Mouse (Mus musculus) megakaryocyte progenitor cell, adult 5-6 weeks (primary cell): ENCODE results near the gene Numb. TPM values are rescaled to one million over a fixed set of nuclear protein-coding genes. Genes with fewer than 3 reads are reported as not detected.

Experiments
- ATAC-seq: replicated peaks from 2 replicates; pipeline ENCODE4 v1.8.0; 2016; ENCODE audit warnings: mild to moderate bottlenecking, moderate TSS enrichment, inconsistent platforms; ENCODE audit not compliant: poor library complexity
- total RNA-seq, 2 experiments: library from RNA; stranded (forward) in 1 of 2; stranded (reverse) in 1 of 2; fragments of 157-497, 149-512 nt in 1 of 2; fragments of 200-1000 nt in 1 of 2; gene quantifications; 2 replicates each; pipeline versions ENCODE4 v1.2.3 to v1.2.4; 2015 to 2017

Gene Numb
- total RNA-seq, 2 experiments from 2014 or later: 12.6 to 19.3 TPM

DNA sequence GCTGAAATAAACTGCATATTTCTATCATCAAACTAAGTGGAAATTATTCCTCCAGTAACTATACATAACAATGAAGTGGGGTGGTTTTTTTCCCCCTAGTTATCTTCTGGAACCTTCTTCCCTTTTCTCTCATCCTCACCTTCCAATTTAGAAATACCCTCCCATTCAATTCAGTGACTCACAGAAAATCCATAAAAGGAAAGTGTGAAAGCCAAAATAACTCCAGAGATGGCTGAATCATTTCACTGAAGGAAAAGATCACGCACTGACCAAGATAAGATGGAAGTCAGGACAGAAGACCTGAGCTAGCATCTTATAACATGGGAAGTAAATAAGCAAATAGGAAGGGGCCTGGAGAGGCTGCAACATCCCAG, 1.7 kb upstream of the Numb start:
- ATAC-seq: no peak

DNA sequence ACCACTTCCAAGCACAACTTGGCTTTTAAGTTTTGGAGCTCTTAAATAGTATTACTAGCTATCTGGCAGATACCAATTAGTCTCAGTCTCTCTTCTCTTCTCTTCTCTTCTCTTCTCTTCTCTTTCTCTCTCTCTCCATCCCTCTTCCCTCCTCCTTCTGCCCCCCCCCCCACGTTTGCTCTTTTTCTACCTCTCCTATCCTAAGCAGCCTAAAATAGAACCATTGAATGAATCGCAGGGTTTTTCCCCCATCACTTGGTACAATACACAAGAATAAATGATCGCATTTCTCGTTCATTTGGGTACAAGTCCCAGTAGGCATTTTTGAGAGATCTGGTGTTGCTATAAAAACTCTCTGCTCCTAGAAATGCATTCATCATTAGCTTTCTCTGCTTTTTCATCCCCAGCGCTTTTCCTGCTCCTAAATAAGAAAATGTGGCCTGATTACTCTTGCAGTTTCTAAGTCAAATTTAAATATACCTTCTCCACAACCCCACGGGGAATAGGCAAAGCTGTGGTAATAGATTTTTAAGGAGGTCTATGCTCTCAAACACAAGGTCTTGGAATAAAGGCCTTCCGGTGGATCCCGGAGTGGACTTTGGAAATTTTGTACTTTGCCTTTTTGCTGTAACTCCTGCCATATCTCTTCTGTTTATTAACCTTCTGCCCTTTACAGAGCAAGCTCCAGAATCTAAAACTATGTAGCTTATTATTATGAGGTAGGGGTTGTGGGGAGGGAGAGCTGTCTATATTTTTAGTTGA, 1.2 kb upstream of the Numb start:
- ATAC-seq: no peak

DNA sequence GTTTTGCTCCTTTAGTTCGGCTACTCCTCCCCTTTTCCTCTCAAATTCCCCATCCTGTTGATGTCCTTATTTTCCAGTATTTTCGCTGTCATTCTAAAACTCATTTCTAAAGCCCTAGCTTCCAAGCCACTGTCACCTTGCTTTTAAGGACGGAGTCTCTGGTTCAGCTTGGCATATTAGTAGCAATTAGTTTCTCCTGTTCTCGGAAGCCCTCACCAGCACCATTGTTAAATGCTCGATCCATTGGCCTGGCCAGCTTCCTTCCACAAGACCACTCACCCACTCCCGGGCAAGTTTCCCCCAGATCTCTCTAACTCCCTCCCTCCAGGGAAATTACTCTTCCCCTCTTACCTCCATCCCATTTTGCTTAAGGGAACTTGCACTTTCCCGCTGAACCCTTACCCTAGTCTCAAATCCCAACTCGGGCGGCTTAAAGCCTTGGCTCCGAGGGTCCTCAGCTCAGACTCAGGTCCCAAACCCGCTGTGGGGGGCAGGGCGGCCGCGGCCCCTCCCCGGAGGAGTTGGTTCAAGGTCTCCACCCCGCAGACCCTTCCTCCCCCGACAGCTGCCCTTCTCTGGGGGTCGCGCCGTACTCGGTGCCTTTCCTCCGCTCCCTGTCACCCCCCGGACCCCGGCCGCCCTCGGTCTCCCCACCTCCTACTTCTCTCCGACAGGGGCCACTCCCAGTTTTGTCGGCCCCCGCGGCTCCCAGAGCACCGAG, 853 bp downstream of the Numb start:
- no peak for ATAC-seq

DNA sequence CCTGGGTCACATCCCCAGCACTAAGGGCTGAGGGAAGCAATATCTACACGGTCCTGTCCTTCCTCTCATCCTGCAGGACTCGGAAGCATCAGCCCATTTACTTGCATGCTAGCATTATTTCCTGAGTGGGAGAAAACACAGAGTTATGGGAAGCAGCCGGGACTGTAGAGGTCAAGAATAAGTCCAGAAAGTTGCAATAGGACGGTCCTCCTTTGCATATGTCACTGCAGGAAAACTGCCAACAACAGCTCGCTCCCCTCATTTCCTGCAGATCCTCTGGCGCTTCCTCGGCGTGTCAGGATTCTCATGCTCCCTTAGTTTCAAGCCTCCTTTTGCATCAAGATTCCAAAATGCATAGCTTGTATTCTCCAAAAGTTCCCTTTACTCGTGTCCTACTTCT, 4.8 kb downstream of the Numb start:
- ATAC-seq: no peak

DNA sequence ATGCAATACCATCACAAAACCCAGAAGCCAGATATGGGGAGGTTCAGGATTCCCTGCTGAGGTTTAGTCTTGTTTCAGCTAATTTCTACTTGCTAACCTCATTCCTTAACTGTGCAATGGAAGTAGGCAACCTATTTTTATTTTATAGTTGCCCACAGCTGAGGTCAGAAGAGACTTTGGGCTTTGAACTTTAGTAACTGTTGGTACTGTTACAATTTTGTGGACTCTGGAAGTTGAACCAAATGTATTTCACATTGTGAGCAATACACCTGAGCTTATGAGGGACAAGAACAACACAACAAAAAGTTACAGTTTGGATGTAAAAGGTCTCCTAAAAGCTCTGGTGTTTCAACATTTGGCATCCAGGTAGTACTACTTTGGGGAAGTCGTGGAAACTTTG, 6.9 kb downstream of the Numb start:
- no peak for ATAC-seq

DNA sequence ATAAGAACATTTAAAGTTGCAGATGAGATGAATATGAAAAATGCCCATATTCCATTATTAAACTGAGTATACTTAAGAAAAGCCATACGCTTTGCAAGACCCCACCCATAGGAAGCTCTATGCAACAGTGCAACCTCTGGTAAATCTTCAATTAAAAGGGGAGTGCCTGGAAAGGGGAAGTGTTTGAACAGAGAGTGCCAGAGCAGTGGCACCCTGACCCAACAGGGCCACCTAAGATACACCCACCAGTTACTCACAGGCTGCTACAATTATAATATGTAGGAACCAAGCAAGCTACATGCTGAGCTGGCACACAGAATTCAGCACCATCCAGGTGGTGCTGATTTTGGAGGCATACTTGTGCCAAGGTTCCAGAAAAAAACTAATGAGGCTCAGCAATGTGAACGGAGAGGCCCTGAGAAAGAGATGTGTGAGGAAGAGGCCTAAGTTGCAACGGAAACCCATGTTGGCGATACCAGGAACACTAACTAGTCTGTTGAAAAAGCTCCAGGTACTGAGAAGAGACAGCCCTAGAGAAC, 7.5 kb downstream of the Numb start:
- ATAC-seq: peak; percentile 85

DNA sequence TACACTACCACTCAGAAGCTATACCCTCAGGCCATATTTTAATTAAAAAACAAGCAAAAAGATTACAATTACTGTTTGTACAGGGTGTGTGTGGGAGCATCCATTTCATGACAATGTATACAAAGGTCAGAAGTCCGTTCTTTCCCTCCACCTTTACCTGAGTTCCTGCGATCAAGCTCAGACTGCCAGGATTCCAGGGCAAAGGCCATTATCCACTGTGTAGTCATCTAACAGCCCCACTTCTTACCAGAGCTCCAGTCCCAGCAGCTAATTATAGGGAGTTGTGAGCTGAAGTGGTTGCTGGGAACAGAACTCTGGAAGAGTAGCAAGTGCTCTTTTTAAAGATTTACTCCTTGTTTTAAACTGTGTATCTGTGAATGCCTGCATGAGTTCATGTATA, 11.3 kb downstream of the Numb start:
- ATAC-seq: no peak

DNA sequence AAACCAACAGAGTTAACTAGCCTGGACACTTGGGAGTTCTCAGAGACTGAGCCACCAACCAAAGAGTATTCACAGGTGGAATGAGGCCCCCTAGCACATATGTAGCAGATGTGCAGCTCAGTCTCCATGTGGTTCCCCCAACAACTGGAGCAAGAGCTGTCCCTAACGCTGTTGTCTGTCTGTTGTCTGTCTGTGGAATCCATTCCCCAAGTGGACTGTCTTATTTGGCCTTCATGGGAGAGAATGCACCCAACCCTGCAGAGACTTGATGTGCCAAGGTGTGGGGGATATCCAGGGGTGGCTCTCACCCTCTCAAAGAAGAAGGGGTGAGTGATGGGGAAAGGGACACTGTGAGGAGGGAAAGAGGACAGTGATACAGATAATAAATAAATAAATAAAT, 28.8 kb downstream of the Numb start:
- ATAC-seq: no peak

DNA sequence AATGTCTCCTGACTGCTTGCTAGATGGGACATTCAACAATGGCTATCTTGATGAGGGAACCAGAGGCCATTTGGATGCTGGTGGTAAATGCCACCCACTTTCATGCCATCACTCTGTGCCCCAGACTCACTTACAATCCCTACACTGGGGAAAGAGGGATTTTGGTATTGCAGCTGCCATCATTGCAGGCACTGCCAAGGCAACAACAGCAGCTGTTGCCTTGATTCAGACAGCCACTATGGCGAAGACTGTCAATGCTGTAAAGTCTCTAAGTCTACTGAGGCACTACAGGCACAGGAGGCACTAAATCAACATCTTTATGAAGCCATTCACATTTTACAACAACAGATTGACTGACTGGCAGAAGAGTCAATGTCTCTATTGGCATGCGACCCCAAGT, 30.5 kb downstream of the Numb start:
- ATAC-seq: no peak

DNA sequence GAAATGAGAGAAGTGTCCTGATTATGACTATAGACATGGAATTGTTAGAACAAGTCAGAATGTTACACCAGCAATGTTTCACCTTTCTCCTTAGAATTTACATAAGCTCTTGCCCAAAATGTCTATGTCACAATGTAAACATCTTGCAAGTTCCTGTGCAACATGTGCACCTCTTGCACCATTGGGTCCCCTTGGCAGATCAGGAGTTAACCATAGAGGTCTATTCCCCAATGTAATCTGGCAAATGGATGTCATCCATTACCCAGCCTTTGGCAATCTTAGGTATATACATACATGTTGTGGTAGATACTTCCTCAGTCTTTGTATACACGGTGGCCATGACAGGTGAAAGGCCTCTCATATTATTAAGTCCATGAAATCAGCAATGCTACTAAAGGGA, 32.6 kb downstream of the Numb start:
- peak; percentile 83 for ATAC-seq

DNA sequence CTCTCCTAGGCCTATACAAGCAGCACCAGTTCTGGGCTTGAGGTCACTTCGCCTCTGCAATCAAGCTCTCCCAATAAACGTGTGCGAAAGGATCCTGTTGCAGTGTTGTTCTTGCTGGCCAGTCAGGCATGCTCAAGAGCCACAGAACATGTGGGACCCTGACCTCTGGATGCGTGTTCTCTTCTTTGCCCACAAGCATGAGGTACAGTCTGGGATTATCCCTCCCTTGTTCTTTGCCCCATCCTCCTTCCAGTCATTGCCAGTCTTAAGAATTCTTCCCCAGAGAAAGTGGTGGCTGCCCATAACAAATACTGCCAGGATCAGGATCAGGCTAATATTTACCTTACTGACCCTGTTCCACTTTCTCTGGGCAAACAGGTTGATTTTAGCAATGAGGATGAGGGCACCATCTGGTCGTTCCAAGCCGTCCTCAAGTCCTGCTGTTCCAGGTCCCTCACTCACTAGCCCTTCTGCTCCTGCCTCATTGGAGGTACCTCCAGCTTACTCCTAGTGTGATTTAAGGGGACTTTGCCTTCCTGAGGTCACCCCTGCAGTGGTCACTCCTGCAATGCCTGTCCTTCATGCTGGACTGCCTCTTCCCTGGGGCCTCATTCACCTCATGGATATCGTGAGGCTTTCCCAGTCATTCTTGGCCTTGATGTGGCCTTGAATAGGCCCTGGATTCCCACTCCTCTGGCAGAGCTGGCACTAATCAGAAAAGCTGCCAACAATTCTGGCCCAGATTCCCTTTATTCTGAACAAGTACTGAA, 36.0 kb downstream of the Numb start:
- no peak for ATAC-seq

DNA sequence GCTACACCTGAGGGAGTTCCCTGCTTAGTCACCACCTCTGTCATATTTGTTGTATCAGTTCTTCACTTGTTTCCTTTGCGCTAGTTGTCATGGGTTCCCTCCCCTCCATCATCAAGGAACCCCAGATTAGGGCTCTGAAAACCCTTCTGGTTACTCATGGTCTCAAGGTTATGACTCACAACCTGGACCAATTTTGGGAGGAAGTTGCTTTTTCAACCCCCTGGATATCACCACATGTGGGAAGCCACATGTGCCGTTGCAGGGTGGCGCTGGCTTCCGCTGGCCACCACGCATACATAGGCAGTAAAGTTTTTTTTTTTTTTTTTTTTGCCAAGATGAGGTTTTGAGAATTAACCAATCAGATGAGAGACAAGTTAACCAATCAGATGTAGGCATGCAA, 36.7 kb downstream of the Numb start:
- ATAC-seq: peak; percentile 48

DNA sequence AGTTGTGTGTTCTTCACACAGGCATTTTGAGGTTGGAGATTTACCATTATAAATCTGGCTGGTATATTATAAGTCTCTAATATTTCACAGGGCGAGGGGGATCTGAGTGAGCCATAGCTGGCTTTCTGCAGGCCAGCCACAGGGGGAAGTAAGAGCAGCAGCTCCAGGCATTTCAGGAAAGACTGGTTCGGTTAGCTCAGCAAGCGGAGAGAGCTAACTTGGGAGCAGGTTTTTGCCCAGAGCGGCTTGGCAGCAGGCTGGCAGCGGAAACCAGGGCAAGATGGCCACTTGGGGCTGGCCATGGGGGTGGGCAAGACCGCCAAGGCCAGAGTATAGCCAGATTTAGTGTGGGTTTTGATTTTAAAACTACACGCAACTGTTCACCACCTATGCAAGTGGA, 39.2 kb downstream of the Numb start:
- ATAC-seq: no peak

DNA sequence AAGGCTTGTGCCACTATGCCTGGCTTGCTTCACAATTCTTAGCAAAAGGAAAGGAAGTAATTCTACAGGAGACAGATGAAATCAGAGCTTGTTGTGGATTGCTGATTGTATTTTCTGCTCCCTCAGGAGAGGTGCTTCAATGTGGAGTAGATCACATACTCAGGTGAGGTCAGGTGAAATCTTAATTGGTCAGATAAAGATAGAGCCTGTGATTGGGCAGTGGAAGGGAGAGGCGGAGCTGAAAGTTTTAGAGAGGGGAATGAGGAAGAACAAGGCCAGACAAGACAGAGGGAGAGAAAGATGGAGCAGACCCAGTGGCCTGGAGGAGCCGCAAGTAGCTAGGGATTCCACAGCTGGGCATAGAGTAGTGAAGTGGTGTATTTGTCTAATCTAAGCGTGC, 39.6 kb downstream of the Numb start:
- no peak for ATAC-seq

DNA sequence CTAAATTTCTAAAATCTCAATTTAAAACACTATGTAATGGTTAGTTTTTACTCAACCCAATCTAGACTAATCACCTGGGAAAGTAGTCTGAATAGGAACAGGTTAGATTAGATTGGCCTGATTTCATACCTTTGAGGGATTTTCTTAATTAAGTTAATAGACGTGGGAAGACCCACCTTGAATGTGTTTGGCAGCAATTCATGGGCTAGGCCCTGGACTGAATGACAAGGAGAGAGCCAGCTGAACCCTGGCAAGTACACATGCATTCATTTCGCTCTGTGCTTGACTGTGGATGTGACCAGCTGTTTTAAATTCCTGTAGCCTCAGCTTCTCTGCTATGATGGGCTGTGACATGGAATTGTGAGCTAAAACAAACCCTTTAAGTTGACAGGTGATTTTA, 40.8 kb downstream of the Numb start:
- no peak for ATAC-seq

DNA sequence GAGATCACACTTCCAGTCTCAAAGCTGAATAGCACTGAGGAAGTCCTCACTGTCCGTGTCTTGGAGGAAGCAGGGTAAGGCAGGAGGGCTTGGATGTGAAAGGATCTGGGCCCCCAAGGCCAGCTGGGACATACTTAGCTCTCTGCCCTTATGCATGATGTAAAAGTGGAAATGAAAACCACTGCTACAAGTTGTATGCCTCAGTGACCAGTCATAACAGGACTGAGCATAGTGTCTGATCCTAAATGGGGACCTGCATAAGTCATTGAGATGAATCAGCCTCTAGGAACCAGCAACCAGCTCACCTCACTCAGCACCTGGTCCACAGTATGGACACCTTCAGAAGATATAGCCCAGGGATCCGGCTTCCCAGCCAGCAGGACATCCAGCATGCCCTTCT, 46.6 kb downstream of the Numb start:
- no peak for ATAC-seq

DNA sequence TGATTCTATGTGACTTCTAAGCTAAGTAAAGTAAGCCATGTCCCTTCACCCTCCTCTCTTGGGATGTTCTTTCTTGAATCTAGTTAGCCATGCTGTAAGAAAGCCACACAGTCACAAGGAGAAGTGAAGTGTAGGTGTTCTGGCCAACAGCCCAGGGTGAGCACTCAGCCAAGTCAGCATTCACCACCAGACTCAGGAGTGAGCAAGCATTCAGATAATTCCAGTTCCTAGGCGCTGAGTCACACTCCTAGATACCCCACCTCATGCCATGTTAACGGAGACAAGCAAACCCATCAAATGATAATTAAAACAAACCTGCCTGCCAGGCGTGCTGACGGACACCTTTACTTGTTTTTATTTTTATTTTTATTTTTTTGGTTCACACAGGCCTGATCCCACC, 47.1 kb downstream of the Numb start:
- peak; percentile 76 for ATAC-seq

DNA sequence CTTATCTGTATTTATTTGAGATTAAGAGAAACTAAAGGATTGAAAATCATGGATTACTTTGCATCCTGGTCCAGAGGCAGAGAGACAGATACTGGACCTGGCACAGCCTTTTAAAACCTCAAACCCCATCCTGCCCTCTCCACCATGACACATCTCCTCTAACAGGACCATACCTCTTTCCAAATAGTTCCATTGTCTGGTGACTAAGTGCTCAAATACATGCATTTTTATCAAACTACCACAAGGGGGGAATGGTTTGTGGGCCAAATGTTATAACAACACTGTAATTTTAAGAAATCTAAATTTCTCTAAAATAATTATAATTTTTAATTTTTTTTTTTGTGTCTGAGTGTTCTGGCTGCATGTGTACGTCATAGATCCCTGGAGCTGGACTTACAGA, 57.2 kb downstream of the Numb start:
- peak; percentile 83 for ATAC-seq

DNA sequence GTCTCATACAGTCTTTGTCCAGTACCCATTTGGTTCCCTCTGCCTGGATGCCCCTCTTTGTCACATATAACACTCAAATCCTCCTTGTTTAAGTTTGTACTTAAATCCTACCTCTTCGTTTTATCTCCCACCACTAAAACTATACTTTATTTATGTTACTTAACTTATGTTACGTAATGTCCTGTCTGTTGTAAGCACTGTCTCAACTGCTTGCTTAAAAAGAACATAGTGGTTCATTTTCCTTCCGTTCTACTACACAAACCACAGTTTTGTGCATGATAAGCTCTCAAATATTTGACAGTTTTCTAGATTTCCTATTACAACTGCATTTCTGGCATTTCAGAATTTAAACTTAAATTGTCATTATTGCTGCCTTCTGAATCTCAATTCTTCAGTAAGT, 59.9 kb downstream of the Numb start:
- ATAC-seq: peak; percentile 76

DNA sequence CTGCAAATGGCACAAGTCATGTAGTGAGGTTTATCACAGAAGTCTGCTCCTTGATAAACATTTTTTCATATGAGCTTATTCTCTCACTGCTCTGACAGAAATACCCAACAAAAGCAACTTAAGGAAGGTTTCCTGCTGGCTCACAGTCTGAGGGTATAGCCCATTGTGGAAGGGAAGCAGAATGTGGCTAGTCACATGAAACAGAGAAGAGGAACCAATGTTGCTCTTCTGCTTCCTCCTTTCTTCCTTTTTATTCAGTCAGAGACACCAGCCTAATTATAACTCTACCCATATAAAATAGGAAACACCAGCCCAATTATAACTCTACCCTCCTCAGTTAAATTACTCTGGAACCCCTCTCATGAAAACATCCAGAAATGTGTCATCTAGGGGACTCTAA, 61.0 kb downstream of the Numb start:
- peak; percentile 71 for ATAC-seq

DNA sequence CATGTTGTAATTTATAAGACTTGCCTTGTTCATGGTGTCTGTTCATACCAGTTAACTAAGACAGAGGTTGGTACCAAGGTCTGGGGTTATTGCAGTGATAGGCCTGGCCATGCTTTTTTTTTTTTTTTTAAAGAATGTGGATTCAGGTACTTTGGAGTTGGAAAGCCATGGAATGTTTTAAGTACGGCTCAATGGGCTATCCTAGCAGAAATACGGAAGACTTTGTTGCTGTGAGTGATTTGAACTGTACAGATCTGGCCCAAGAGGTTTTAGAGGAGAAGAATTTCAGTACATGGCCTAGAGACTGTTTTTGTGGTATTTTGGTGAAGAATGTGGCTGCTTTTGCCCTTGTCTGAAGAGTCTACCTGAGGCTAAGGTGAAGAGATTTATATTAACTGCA, 63.7 kb downstream of the Numb start:
- ATAC-seq: no peak

DNA sequence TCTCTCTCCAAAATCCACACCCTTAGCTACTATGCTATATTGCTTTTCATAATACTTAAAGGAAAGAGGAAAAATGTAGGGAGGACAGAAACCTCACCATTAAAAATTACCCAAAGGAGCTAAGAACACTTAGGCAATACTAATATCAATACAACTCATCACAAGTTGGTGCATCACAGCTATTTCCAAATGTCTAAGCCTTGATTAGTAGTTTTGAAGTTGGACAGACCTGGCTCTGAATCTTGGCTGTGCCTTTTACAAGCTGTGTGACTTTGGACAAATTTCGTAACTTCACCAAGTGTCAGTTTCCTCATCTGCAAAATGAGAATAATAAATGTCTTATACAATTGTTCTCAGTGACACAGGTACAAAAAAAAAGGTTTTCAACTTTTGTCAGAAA, 66.5 kb downstream of the Numb start:
- ATAC-seq: no peak
